Mouse (Mus musculus): ENCODE results near the gene Olfm2. TPM values are rescaled to one million over a fixed set of nuclear protein-coding genes. Genes with fewer than 3 reads are reported as not detected.

The Olfm2 gene
- total RNA-seq, 2 experiments from 2014 or later, result 0.29 to 0.41 TPM

GRCm38 (mm10) chr9:20664982-20665637 lies 81.0 kb downstream of the Olfm2 start:
- DNase-seq, result no peak
- intact Hi-C loops (cut with DNase I), result loop anchor here (5.0 kb wide), 2 partner anchors 167 to 198 kb away; no protein-coding TSS in a partner anchor

DNA sequence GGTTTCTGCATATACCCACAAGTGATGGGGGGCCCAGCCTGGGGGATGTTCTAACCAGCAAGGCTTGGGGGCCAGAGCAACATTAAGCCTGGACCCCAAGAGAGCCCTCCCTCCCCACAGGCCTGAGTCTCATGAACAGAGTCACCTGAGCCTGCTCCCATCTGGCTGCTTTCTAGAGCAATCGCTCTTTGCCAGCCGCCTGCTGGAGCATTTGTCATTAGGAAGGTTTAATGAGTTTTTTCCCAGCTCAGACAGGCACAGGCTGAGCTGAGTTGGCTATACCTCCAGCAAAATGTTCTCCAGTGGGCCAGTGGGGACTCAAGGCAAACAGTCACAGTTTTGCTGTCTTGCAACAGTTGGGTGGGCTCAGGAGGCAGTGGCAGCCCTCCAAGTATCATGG lies 81.8 kb downstream of the Olfm2 start:
- no peak for DNase-seq
- intact Hi-C loops (cut with DNase I), result loop anchor here (5.0 kb wide), 2 partner anchors 168 to 197 kb away; no protein-coding TSS in a partner anchor

DNA sequence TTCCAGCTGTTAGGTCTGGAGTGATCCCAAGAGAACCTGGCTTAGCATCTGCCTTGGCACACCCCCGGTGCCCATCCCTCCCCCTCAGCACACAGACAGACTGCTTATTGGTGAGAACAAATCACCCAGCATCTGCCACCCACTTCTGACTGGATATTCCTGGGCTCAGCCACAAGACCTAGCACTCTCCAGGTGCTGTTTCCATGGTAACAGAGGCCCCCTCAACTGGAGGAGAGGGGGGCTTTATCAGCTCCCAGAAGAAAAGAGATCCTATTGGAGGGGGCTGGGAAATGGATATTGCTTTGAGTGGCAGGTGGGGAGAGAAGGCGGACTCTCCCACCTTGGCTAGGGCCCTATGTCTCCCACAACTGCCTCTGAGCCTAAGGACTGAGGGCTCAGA lies 82.2 kb downstream of the Olfm2 start:
- intact Hi-C loops (cut with DNase I), result loop anchor here (5.0 kb wide), 2 partner anchors 168 to 197 kb away; no protein-coding TSS in a partner anchor
- no peak for DNase-seq

- intact Hi-C loops (cut with DNase I), result loop anchor here (1.0 to 5.0 kb wide), 3 partner anchors 64 to 196 kb away; no protein-coding TSS in a partner anchor
- DNase-seq, result no peak
Observed at GRCm38 (mm10) chr9:20662874-20663273, 83.3 kb downstream of the Olfm2 start.

DNA sequence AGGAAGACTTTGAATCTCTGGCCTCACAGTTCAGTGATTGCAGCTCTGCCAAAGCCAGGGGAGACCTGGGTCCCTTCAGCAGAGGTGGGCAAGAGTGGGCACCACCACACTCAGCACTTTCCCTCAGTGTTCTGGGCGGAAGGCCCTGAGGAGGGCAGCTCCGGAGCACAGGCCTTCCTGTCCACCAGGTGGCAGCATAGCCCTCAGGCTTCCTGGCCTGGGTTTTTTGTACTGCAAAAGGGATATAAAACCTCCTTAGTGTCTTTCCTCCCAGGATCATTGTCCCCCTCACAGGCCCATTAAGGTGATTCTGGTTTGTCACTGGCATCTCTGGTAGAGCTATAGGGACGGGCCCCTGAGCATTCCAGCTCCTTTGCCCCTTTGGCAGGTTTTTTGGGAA lies 83.8 kb downstream of the Olfm2 start:
- DNase-seq, result peak; percentile 70 to 86
- intact Hi-C loops (cut with DNase I), result loop anchor here (1.0 to 5.0 kb wide), 3 partner anchors 65 to 195 kb away; no protein-coding TSS in a partner anchor

GRCm38 (mm10) chr9:20657546-20657945 lies 88.6 kb downstream of the Olfm2 start:
- intact Hi-C loops (cut with DNase I), result no loop called here
- peak; percentile 56 to 68 for DNase-seq

- intact Hi-C loops (cut with DNase I), result no loop called here
- no peak for DNase-seq
Observed at GRCm38 (mm10) chr9:20653859-20654258, 92.3 kb downstream of the Olfm2 start.

- no peak for DNase-seq
- intact Hi-C loops (cut with DNase I), result no loop called here
Observed at GRCm38 (mm10) chr9:20652260-20652658, 93.9 kb downstream of the Olfm2 start.

DNA sequence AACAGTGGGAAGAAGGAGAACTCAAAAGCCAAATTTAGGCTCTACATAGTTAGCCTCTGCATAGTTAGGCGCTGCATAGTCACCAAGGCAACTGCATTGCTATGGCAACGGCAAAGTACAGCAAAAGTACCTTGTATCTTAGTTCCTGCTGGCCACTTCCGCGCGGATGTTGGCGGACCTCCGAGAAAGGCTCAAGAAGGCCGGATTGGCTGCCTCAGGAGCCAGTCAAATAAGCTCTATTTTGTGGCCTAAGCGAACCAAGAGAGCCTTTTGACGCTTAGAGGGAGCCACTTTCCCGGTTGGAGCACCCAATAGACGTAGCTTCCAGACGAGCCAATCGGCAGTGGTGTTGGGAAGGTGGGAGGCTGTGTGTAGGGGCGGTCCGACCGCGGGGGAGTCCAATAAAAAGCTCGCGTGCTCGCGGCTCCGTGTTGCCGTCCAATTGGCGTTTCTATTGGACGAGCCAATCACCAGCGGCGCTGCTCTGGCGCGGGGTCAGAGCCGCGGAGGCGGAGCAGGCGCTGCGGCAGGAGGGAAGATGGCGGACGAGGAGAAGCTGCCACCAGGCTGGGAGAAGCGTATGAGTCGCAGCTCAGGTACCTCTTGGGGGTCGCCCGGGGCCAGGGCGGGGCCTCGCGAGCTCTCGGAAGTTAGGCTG lies 94.4 kb downstream of the Olfm2 start, which contains the start of gene Pin1:
Gene Pin1, plus strand, starts transcription at position 494 of the 658 bp plus-strand sequence.
- DNase-seq, result peak; percentile 96 to 97
- intact Hi-C loops (cut with DNase I), result no loop called here

- intact Hi-C loops (cut with DNase I), result loop anchor here (2.0 to 10.0 kb wide), 2 partner anchors 64 to 180 kb away; partner anchors contain the start of genes Zfp26 and Zfp846
- no peak for DNase-seq
Observed at GRCm38 (mm10) chr9:20645121-20645520, 101.0 kb downstream of the Olfm2 start.

- intact Hi-C loops (cut with DNase I), result loop anchor here (2.0 to 10.0 kb wide), 2 partner anchors 64 to 180 kb away; partner anchors contain the start of genes Zfp26 and Zfp846
- peak; percentile 69 to 79 for DNase-seq
Observed at GRCm38 (mm10) chr9:20644360-20645081, 101.6 kb downstream of the Olfm2 start, which contains the start of gene Fbxl12. TSS of gene Fbxl12 (minus strand) at chr9:20644767.

GRCm38 (mm10) chr9:20643781-20644180 lies 102.4 kb downstream of the Olfm2 start:
- intact Hi-C loops (cut with DNase I), result loop anchor here (2.0 to 10.0 kb wide), 2 partner anchors 63 to 179 kb away; partner anchors contain the start of genes Zfp26 and Zfp846
- no peak for DNase-seq

GRCm38 (mm10) chr9:20642896-20643466 lies 103.2 kb downstream of the Olfm2 start:
- intact Hi-C loops (cut with DNase I), result loop anchor here (10.0 kb wide), 1 partner anchor 178 kb away; the partner anchor contains the start of gene Zfp26
- DNase-seq, result peak; percentile 83 to 89

- intact Hi-C loops (cut with DNase I), result loop anchor here (10.0 kb wide), 1 partner anchor 177 kb away; the partner anchor contains the start of gene Zfp26
- peak; percentile 80 to 87 for DNase-seq
Observed at GRCm38 (mm10) chr9:20642101-20642895, 103.9 kb downstream of the Olfm2 start, which contains the start of gene Ubl5. TSS of gene Ubl5 (plus strand) at chr9:20642878.

GRCm38 (mm10) chr9:20641501-20641900 lies 104.6 kb downstream of the Olfm2 start:
- intact Hi-C loops (cut with DNase I), result loop anchor here (10.0 kb wide), 1 partner anchor 177 kb away; the partner anchor contains the start of gene Zfp26

GRCm38 (mm10) chr9:20639486-20639885 lies 106.7 kb downstream of the Olfm2 start:
- DNase-seq, result no peak

More at GRCm38 (mm10) chr9:20641501-20641900, 104.6 kb downstream of the Olfm2 start:
- no peak for DNase-seq

DNA sequence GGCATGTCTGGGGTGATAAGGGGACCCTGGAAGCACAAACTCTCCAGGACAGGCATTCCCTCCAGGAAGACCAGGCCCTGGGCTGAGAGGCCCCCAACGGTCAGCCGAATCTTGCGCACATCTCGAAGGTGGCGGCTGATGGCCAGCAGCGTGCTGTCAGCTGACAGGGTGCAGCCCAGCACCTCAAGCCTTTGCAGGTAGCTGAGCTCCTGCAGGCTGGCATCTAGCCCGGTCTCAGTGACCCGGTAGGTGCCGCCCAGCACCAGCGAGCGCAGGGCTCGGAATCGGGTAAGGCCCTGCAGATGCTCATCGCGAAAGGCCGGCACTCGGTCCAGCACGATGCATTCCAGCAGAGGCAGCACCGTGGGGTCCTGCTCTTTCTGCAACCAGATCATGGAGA lies 107.6 kb downstream of the Olfm2 start:
- intact Hi-C loops (cut with DNase I), result no loop called here
- no peak for DNase-seq

More at GRCm38 (mm10) chr9:20639486-20639885, 106.7 kb downstream of the Olfm2 start:
- intact Hi-C loops (cut with DNase I), result no loop called here

GRCm38 (mm10) chr9:20636790-20637189 lies 109.4 kb downstream of the Olfm2 start:
- DNase-seq, result no peak
- intact Hi-C loops (cut with DNase I), result no loop called here

DNA sequence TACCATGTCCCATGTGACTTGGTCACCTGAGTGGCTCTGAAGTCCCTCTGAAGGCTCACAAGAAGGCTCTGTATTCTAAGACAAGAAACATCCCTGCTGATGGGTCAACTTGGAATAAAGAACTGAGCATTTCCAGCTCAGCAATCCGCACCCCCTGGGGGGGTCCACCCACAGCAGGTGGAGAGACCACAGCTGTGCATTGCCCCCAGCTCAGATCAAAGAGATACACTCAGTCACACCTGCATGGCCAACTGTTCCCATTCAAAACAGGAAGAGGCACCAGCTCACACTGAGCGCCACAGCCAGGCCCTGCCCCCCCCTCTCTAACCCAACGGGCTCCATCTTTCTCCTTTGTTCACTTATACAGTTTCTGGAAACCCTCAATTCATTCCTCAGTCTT lies 109.9 kb downstream of the Olfm2 start:
- no peak for DNase-seq

More for the DNA sequence above, 109.9 kb downstream of the Olfm2 start:
- intact Hi-C loops (cut with DNase I), result no loop called here

All from heart, postnatal 14 days (tissue).